Mouse (Mus musculus) erythroblast, embryonic 14.5 days (primary cell): ENCODE results near the gene Polr2a.

ENCODE experiments used
- GATA1 ChIP-seq: IDR thresholded peaks from 2 replicates; pipeline ENCODE4 v1.6.1; 2012; ENCODE audit warnings: low read length, inconsistent platforms, mixed read lengths
- TAL1 ChIP-seq: IDR thresholded peaks from 3 replicates; pipeline ENCODE4 v1.6.1; 2012; ENCODE audit warnings: low read length, inconsistent platforms, mixed read lengths

DNA sequence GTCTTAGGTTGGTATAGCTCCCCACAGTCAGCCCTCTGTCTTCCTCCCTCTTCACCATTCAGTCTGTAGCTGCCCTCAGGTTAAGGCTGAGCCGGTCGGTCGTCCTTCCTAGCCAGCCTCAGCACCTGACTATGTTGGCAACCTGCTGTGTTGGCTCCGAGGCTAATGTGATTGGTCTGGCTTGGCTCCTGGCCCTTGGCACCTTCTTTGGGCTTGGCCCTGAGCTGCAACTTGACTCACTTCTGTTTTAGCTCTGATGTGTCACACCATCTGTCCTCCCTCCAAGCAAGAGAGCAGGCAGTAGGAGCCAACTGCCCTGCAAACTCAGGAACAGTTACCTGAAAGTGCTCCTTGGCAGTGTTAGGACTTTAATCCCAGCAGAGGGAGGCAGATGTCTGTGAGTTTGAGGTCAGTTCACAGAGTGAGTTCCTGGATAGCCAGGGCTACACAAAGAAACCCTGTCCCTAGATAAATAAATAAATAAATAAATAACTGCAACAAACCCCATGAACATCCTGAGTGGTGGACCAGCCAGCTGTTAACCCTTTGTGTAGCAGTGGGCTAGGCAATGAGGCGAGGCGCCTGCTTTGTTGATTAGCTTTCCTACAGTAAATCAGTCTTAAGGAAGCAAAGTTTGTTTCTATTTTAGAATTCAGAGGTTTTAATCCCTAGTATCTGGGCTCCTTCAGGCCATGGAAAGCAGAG is 51.5 kb downstream of the Polr2a start:
- TF ChIP-seq GATA1 (no peak), TAL1 (no peak)
